Mouse (Mus musculus): ENCODE measurements around the gene Rps10. TPM values are rescaled to one million over a fixed set of nuclear protein-coding genes. Genes with fewer than 3 reads are reported as not detected.
"Not testable (repeated sequence)": the region's sequence is repeated elsewhere in the genome, so short reads cannot be mapped to it uniquely, and the experiment has no call there.

The Rps10 gene
- polyA plus RNA-seq, 1 experiment from 2014 or later: 583 TPM

GRCm38 (mm10) chr17:27642491-27643062 lies 6.1 kb upstream of the Rps10 start:
- Histone ChIP-seq H3K9me3 (no peaks in the 10 kb centered on the region), H3K4me3 (no peak overlapping the region), H3K27me3 (no peaks in the 10 kb centered on the region), H3K9ac (peak overlapping the region; percentile 56; the same call in 1 of the 2 replicates), H3K4me2 (peak overlapping the region; percentile 33), H3K4me1 (replicated peaks) (peaks cover 16% of the 10 kb centered on the region), H3K36me3 (no peaks in the 10 kb centered on the region), H3K27ac (peak overlapping the region; percentile 91)
- 9% methylated on average over 12 of the region's 12 CpGs for WGBS
- ATAC-seq (ENCODE audit: low FRiP score): peak; percentile 78

DNA sequence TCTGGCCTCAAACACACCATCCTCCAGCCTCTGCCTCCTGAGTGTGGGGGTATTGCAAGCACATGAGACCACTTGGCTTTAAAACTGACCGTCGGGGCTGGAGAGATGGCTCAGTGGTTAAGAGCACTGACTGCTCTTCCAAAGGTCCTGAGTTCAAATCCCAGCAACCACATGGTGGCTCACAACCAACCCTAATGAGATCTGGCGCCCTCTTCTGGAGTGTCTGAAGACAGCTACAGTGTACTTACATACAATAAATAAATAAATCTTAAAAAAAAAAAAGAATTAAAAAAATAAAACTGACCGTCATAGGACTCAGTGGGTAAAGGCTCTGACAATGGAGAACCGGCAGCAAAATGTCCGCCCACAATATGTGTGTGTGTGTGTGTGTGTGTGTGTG lies 3.4 kb upstream of the Rps10 start:
- not testable (repeated sequence) for H3K36me3 ChIP-seq; H3K4me2 ChIP-seq; H3K4me3 ChIP-seq; H3K27ac ChIP-seq; H3K27me3 ChIP-seq; ATAC-seq (ENCODE audit: low FRiP score); H3K9me3 ChIP-seq; H3K9ac ChIP-seq
- 89% methylated on average over 6 of the region's 6 CpGs for WGBS
- peaks cover 30% of the 10 kb centered on the region for H3K4me1 ChIP-seq (replicated peaks)

- no peaks in the 10 kb centered on the region for H3K27me3 ChIP-seq
- peaks cover 37% of the 10 kb centered on the region for H3K4me1 ChIP-seq (replicated peaks)
- H3K4me3 ChIP-seq: no peak overlapping the region
- H3K9me3 ChIP-seq: no peaks in the 10 kb centered on the region
- H3K9ac ChIP-seq: no peak overlapping the region
- whole genome bisulfite sequencing: 82% methylated on average over 20 of the region's 20 CpGs
- no peak overlapping the region for H3K27ac ChIP-seq
- ATAC-seq (ENCODE audit: low FRiP score): no peak
- H3K4me2 ChIP-seq: no peak overlapping the region
- no peaks in the 10 kb centered on the region for H3K36me3 ChIP-seq
Observed at GRCm38 (mm10) chr17:27638921-27639332, 2.5 kb upstream of the Rps10 start.

GRCm38 (mm10) chr17:27637333-27637732 lies 864 bp upstream of the Rps10 start:
- WGBS: 63% methylated on average over 9 of the region's 9 CpGs
- H3K27me3 ChIP-seq: no peaks in the 10 kb centered on the region
- H3K4me1 ChIP-seq (replicated peaks): peaks cover 39% of the 10 kb centered on the region
- ATAC-seq (ENCODE audit: low FRiP score): no peak
- H3K27ac ChIP-seq: 0 out of 2 replicates have a peak overlapping the region, but pooled peaks have one; percentile 25
- H3K9me3 ChIP-seq: no peaks in the 10 kb centered on the region
- H3K9ac ChIP-seq: no peak overlapping the region
- no peak overlapping the region for H3K4me3 ChIP-seq
- no peak overlapping the region for H3K4me2 ChIP-seq
- H3K36me3 ChIP-seq: peaks cover 15% of the 10 kb centered on the region

DNA sequence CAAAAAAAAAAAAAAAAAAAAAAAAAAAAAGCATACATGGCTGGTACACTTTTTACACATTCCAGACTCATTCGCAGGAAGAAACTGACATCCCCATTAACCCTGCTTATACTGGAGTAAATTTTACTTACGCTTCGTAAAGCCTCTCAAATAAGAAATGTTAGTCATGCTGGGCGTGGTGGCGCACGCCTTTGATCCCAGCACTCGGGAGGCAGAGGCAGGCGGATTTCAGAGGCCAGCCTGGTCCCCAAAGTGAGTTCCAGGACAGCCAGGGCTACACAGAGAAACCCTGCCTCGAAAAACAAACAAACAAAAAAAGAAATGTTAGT lies 930 bp downstream of the Rps10 start:
- ATAC-seq (ENCODE audit: low FRiP score); H3K27me3 ChIP-seq; H3K9me3 ChIP-seq: not testable (repeated sequence)
- 49% methylated on average over 9 of the region's 9 CpGs for WGBS
- Histone ChIP-seq H3K4me3 (peak overlapping the region; percentile 81), H3K4me2 (peak overlapping the region; percentile 95), H3K27ac (peak overlapping the region; percentile 92), H3K4me1 (replicated peaks) (peaks cover 37% of the 10 kb centered on the region), H3K9ac (peak overlapping the region; percentile 95), H3K36me3 (peaks cover 33% of the 10 kb centered on the region)

- peaks cover 37% of the 10 kb centered on the region for H3K4me1 ChIP-seq (replicated peaks)
Observed at GRCm38 (mm10) chr17:27634871-27635574, 1.4 kb downstream of the Rps10 start, which contains the start of gene RPS10-NUDT3. RPS10-NUDT3 (minus strand) TSS chr17:27635222.

GRCm38 (mm10) chr17:27629249-27630020 lies 7.0 kb downstream of the Rps10 start:
- WGBS: 65% methylated on average over 2 of the region's 2 CpGs
- no peaks in the 10 kb centered on the region for H3K27me3 ChIP-seq
- H3K36me3 ChIP-seq: peaks cover 42% of the 10 kb centered on the region
- H3K9me3 ChIP-seq: no peaks in the 10 kb centered on the region
- no peak overlapping the region for H3K27ac ChIP-seq
- no peak overlapping the region for H3K9ac ChIP-seq
- peaks cover 26% of the 10 kb centered on the region for H3K4me1 ChIP-seq (replicated peaks)
- no peak for ATAC-seq (ENCODE audit: low FRiP score)
- H3K4me3 ChIP-seq: no peak overlapping the region
- no peak overlapping the region for H3K4me2 ChIP-seq

More at GRCm38 (mm10) chr17:27634871-27635574, 1.4 kb downstream of the Rps10 start, which contains the start of gene RPS10-NUDT3:
- no peaks in the 10 kb centered on the region for H3K9me3 ChIP-seq
- WGBS: 0% methylated on average over 69 of the region's 72 CpGs
- H3K36me3 ChIP-seq: peaks cover 38% of the 10 kb centered on the region
- peak within 1 kb of the TSS; percentile 95 for H3K9ac ChIP-seq
- peak within 1 kb of the TSS; percentile 81 for H3K4me3 ChIP-seq
- no peaks in the 10 kb centered on the region for H3K27me3 ChIP-seq
- peak within 1 kb of the TSS; percentile 92 for H3K27ac ChIP-seq
- peak within 1 kb of the TSS; percentile 95 for H3K4me2 ChIP-seq
- ATAC-seq (ENCODE audit: low FRiP score): peak; percentile 97

DNA sequence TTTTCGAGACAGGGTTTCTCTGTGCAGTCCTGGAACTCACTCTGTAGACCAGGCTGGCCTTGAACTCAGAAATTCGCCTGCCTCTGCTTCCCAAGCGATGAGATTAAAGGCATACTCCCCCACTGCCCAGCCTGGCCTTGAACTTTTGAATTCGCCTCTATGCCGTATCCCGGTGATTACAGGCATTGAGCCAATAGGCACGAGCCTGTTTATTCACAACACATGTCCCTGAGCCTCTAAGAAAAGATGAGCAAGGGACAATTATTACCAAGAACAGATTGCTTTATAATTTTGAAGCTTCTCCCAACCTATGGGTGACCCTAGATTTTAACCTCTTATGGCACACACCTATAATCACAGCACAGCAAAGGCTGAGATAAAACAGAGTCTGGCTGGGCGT lies 8.1 kb downstream of the Rps10 start:
- ATAC-seq (ENCODE audit: low FRiP score): no peak
- peaks cover 37% of the 10 kb centered on the region for H3K36me3 ChIP-seq
- H3K4me2 ChIP-seq: no peak overlapping the region
- H3K9me3 ChIP-seq: no peaks in the 10 kb centered on the region
- H3K27me3 ChIP-seq: no peaks in the 10 kb centered on the region
- H3K9ac ChIP-seq: no peak overlapping the region
- peaks cover 22% of the 10 kb centered on the region for H3K4me1 ChIP-seq (replicated peaks)
- WGBS: 92% methylated on average over 8 of the region's 8 CpGs
- no peak overlapping the region for H3K27ac ChIP-seq
- no peak overlapping the region for H3K4me3 ChIP-seq

DNA sequence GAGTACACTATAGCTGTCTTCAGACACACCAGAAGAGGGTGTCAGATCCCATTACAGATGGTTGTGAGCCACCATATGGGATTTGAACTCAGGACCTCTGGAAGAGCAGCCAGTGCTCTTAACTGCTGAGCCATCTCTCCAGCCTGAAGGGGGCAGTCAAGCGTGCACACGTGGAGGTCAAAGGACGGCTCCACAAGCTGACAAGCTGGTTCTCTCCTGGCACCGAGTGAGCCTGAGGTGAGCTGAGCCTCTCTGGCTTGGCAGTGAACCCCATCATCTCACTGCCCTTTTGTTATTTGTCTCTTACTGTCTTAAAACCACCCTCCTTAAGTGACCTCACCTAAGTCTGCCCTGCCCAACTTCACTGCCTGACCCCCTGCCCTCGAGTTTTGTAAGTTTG lies 9.0 kb downstream of the Rps10 start:
- Histone ChIP-seq H3K9me3 (no peaks in the 10 kb centered on the region), H3K36me3 (peaks cover 28% of the 10 kb centered on the region), H3K4me1 (replicated peaks) (peaks cover 12% of the 10 kb centered on the region), H3K27ac (no peak overlapping the region), H3K4me3 (no peak overlapping the region), H3K4me2 (no peak overlapping the region), H3K9ac (no peak overlapping the region), H3K27me3 (no peaks in the 10 kb centered on the region)
- no peak for ATAC-seq (ENCODE audit: low FRiP score)
- WGBS: 43% methylated on average over 5 of the region's 5 CpGs

DNA sequence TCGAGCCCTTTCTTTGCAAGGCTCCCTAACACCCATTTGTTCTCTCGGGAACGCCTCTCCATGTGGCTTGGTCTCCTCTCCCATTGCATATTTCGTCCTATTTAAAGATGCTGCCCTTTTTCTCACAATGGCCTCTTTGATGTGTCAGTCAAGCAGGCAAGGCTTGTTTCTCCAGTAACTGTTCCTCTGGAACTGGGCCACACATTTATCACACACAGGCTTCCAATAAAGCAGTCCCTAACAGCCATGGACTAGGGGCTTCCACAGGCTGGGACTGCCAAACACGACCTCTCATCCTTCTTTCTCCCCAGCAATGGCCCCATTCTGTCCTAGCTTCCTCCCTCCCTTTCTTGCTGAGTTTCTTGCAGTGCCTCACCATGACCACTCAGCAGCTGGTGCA lies 9.8 kb downstream of the Rps10 start:
- H3K4me3 ChIP-seq: no peak overlapping the region
- ATAC-seq (ENCODE audit: low FRiP score): peak; percentile 2; the same call in 1 of the 2 replicates
- peak overlapping the region; percentile 69 for H3K27ac ChIP-seq
- 5% methylated on average over 5 of the region's 5 CpGs for WGBS
- peaks cover 11% of the 10 kb centered on the region for H3K4me1 ChIP-seq (replicated peaks)
- no peaks in the 10 kb centered on the region for H3K27me3 ChIP-seq
- no peak overlapping the region for H3K4me2 ChIP-seq
- H3K9me3 ChIP-seq: no peaks in the 10 kb centered on the region
- peak overlapping the region; percentile 55 for H3K9ac ChIP-seq
- peaks cover 20% of the 10 kb centered on the region for H3K36me3 ChIP-seq

DNA sequence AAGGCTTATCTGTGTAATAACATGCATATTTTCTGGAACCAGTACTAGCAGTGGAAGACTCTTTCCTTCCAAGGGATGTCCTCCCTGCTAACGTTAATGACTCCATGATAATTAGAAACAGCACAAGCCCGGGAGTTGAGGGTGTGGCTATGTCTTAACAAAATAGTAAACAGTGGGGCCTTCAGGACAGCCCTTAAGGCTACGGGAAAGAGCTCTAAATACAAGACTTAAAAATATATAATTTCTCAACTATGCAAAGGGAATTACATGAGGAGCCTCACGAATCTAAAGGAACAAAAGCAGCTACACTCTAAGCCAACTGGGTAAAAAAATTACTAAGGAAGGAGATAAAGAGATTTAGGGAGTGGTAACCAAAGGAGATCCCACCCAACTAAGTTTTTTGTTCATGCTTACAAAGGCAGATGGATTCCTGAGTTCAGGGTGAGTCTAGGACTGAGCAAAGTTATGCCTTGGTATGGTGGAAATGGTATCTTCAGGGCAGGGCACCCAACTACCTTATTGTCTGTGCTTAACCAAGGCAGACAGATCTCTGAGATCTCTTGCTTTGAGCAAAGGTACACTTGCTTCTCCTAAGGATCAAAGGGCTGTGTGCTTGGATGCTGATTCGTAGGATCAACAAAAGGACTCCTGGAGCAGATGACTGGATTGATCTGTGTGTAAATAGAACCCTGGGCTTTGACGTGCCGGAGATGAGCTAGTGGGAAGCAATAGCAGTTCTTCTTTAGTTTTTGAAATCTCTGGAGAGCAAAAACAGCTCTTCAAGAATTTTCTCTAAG lies 10.8 kb downstream of the Rps10 start:
- no peak overlapping the region for H3K9ac ChIP-seq
- H3K27me3 ChIP-seq: no peaks in the 10 kb centered on the region
- no peak overlapping the region for H3K4me2 ChIP-seq
- no peak for ATAC-seq (ENCODE audit: low FRiP score)
- H3K4me1 ChIP-seq (replicated peaks): peaks cover 20% of the 10 kb centered on the region
- WGBS: 44% methylated on average over 7 of the region's 7 CpGs
- 0 out of 2 replicates have a peak overlapping the region, but pooled peaks have one; percentile 69 for H3K27ac ChIP-seq
- no peaks in the 10 kb centered on the region for H3K9me3 ChIP-seq
- peaks cover 10% of the 10 kb centered on the region for H3K36me3 ChIP-seq
- H3K4me3 ChIP-seq: no peak overlapping the region
